Mouse (Mus musculus): ENCODE results near the gene Ccdc62.

- TF ChIP-seq POLR2A (IDR thresholded peaks at IDR 0.05; ENCODE audit: low read depth, low read length), result no peak
- TF ChIP-seq CTCF (IDR thresholded peaks at IDR 0.05; ENCODE audit: borderline replicate concordance, insufficient read depth, low read length), result no peak
These were observed 16.1 kb downstream of the Ccdc62 start for GRCm38 (mm10) chr5:123946546-123946945.
